Mouse (Mus musculus) heart, adult 2 months (tissue): Measurements from ENCODE around the gene Glis2.
A peak's percentile ranks its signal among the peaks of the same experiment; 100 is the strongest.

Experiments used
- CTCF ChIP-seq: fragments of 200-600 bp; IDR thresholded peaks from 2 replicates; pipeline ENCODE4 v1.8.1; 2022; ENCODE audit warnings: antibody characterized with exemption, mild to moderate bottlenecking, moderate library complexity
- EP300 ChIP-seq: fragments of 200-500 bp; IDR thresholded peaks from 2 replicates; pipeline ENCODE4 v1.6.1; 2011; ENCODE audit warnings: low read depth, low read length, control low read depth; ENCODE audit not compliant: insufficient read depth
- POLR2A ChIP-seq: fragments of 200-500 bp; IDR thresholded peaks from 2 replicates; pipeline ENCODE4 v1.6.1; 2011; ENCODE audit warnings: mild to moderate bottlenecking, low read depth, low read length, control low read depth; ENCODE audit not compliant: insufficient read depth

DNA sequence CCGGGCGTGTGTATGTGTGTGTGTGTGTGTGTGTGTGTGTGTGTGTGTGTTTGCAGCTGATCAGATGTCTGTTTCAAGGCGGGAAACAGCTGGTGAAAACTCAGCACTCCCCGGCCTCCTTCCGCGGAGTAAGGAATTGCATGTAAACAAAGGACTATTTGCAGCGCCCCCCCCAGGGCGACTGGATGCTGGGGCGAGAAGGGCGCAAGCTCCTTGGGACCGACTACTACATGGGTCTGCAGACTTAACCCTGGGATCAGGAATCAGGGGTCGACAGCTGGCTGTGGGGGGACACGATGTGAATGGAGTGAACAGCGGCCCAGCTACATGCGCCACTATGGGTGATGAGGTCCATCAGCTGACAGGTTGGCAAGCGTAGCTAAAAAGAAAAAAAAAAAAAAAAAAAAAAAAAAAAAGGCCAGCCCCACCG, 34.8 kb upstream of the Glis2 start, which contains the start of gene Tfap4:
- no peak for TF ChIP-seq POLR2A
- peak; percentile 66 for TF ChIP-seq CTCF
- peak; percentile 50; the same call in 1 of the 2 replicates for TF ChIP-seq EP300
